Mouse (Mus musculus): ENCODE data around the gene Mtfr1l. TPM values are rescaled to one million over a fixed set of nuclear protein-coding genes. Genes with fewer than 3 reads are reported as not detected.

The Mtfr1l gene
- total RNA-seq, 1 experiment from 2014 or later, result 51.8 TPM

DNA sequence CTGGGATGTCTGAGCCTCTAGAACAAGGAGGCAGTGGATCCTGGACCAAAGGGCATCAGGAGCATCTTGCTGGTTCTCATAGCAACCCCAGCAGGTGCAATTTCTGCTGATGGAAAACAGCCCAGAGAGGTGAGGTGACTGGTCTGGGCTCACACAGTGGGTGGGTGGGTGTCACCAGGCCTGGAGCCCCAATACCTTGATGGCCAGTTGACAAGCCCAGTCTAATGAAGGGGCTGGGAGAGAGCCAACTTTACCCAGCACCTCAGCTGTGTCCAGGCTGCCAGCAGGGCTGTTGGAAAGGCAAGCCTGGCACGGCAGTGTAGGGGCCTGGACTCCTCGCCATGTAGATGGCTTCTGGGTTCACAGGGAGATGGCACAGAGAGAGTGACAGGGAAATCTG, 26.8 kb upstream of the Mtfr1l start:
- no peak for ATAC-seq (replicated peaks in 1 of 2; ENCODE audit: insufficient read depth in 1 of 2, low FRiP score in 2 of 2, low TSS enrichment in 1 of 2, low read depth in 1 of 2, poor library complexity in 2 of 2, severe bottlenecking in 2 of 2)

DNA sequence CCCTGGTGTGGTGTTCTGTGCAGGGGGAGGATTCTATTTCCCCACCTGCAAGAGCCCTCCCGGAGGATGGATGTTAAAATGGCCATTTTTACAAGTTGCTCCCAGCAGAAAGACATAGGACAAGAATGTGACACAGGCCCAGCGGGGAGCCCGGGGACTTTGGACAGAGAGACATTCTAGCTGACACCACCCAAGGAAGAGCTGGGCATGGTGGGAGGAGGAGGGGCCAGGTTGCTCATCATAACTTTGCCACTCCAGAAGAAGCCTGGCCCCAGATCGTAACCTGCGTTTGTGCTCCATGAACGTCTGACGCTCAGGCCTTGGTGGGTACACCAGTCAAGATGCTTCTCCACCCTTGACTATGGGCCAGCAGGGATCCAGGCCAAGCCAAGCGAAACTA, 25.5 kb upstream of the Mtfr1l start:
- no peak for ATAC-seq (replicated peaks in 1 of 2; ENCODE audit: insufficient read depth in 1 of 2, low FRiP score in 2 of 2, low TSS enrichment in 1 of 2, low read depth in 1 of 2, poor library complexity in 2 of 2, severe bottlenecking in 2 of 2)

DNA sequence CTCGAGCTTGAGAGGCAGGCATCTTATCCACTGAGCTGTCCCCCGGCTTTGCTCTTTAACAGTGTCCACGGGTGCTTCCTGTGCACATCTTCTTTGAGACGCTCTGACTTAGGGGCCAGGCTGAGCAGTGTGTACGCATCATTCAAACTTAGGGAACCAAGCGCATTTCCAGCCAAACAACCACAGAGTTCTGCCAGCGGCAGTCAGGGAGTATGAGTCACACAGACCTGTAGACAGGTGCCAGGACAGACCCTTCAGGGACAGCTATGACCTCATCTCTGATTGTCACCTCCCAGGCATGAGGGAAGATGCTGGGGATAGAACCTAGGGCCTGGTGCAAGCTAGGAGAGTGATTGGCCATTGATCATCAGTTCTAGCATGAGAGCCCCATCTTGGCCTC, 24.0 kb upstream of the Mtfr1l start:
- 0 out of 4 replicates have a peak, but pooled peaks of 1 of the 2 experiments have one; percentile 19 for ATAC-seq (replicated peaks in 1 of 2; ENCODE audit: insufficient read depth in 1 of 2, low FRiP score in 2 of 2, low TSS enrichment in 1 of 2, low read depth in 1 of 2, poor library complexity in 2 of 2, severe bottlenecking in 2 of 2)

DNA sequence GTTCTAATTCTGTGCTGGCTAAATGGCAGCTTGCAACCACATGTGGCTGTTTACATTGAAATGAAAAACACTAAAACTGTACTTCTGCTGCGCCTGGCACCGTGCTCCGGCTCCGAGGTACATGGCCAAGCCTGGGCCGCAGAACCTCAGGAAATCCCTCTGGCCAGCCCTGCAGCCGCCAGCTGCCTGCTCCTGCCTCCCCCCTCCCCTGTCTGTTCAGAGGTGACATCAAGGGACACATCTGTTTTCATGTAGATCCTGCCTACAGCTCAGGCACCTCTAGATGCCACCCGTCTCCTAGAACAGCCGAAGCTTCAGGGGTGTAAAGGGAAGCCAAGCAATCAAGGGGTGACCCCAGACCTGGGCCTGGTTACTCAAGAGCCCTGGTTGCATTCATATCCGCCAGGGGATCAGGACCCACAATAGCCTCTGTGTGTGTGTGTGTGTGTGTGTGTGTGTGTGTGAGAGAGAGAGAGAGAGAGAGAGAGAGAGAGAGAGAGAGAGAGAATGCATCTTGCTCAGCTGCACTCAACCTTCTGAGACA, 23.5 kb upstream of the Mtfr1l start:
- ATAC-seq (replicated peaks in 1 of 2; ENCODE audit: insufficient read depth in 1 of 2, low FRiP score in 2 of 2, low TSS enrichment in 1 of 2, low read depth in 1 of 2, poor library complexity in 2 of 2, severe bottlenecking in 2 of 2), result peak; percentile 24 to 49

DNA sequence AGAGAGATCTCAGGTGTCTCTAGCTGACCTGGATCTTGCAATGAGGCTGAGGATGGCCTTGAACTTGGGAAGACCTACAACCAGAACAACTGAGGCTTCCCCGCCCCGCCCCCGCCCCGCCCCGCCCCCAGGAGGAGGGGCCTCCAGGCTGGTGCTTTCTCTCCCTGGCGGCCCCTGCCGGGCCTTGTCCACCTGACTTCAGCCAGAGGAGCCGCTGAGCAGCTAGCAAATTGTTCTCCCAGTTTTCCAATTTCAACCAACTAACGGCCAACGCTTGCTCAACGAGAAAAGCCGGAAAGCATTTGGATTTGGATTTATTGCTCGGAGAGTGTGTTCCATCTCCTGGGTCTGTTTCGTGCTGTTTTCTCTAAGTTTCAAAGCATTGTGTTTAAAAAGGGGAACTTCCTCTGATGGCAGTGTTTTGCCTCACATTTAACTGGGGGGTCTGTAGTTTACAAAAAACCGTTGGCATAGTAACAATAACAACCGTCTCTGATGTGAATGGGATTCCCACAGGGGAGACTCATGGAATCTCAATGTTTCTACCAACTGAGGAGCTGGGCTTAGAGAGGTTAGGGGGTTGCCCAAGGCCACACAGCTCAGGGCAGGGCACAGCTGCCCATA, 22.6 kb upstream of the Mtfr1l start:
- peak; percentile 65 to 71 for ATAC-seq (replicated peaks in 1 of 2; ENCODE audit: insufficient read depth in 1 of 2, low FRiP score in 2 of 2, low TSS enrichment in 1 of 2, low read depth in 1 of 2, poor library complexity in 2 of 2, severe bottlenecking in 2 of 2)

DNA sequence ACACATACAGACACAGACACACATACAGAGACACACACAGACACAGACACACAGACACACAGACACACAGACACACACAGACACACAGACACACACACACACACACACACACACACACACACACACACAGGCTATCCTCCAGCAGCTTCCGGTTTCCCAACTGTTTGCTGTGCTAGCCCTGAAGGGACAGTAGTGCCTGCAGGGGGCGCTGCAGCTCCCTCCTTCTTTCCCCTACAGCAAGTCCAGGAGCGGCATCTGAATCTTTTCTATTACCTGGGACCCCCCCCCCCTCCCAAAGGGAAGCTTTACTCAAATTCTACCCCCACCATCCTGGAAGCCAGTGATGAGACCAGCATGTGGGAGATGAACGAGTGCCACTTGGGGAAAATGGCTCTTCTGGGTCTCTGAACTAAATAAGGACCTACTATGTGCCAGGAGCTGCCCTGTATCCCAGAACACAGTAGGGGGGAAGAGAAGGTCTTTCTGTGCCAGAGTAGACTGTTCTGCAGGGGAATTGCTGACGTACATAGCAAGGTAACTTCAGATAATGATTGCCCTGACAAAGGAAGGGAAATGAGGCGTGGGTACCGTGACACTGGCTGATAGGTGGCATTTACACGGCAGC, 20.9 kb upstream of the Mtfr1l start:
- ATAC-seq (replicated peaks in 1 of 2; ENCODE audit: insufficient read depth in 1 of 2, low FRiP score in 2 of 2, low TSS enrichment in 1 of 2, low read depth in 1 of 2, poor library complexity in 2 of 2, severe bottlenecking in 2 of 2), result no peak

DNA sequence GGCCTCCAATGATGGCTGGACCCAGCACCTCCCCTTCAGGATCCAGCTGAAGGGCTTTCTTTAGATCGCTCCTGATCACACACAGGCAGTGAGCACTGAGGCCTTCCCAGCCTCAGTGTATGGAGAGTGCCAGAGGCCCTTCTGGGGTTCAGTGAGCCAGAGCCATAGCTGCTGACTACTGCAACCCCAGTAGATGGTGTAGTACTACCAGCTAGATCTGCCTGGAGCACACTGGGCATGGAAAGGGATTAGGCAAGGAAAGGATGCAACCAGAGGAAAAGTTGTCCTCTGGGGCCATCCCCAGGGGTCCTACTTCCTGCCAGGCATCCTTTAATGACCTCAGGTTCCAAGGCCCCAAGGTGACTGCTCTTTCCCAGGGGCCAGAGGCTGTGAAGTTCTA, 18.4 kb upstream of the Mtfr1l start:
- ATAC-seq (replicated peaks in 1 of 2; ENCODE audit: insufficient read depth in 1 of 2, low FRiP score in 2 of 2, low TSS enrichment in 1 of 2, low read depth in 1 of 2, poor library complexity in 2 of 2, severe bottlenecking in 2 of 2), result no peak

DNA sequence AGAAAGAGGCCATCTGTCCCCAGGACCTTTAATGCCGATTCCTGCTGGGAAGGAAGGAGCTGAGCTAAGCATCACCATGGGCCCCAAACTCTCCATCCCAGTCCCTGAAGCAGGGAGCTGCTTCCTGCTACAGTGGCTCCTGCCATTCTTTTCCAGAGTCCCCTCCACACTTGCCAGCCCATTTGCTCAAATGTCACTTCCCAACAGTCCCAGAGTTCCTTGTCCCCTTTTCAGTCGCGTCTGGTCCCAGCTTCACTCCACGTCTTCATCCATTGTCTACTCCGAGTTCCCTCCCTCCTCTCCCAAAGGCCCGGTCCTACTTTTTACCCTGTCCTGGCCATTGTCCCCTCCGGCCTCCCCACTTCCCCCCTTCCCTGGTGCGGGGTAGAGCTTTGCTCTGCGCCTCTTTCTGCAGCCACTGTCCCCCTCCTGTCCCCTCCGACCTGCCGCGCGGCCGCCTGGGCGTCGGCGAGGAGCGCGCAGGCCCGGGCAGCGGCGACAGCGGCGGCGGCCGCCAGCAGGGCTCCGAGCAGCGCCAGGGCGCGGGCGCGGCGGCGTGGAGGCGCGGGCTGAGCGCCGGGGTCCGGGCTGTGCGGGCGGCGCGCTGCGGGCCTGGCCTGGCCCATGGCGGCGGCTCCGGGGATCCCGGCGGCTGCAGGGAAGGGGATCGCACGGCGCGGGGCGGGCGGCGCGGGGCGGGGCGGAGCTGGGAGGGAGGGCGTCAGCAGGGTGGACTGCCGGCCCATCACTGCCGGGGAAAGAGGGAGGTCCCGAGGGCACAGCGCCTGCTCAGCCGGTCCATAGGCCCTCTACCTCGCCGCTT, 16.5 kb upstream of the Mtfr1l start, which contains the start of gene Selenon:
Gene Selenon (minus strand): TSS at position 673 of the 823 bp plus-strand sequence.
- ATAC-seq (replicated peaks in 1 of 2; ENCODE audit: insufficient read depth in 1 of 2, low FRiP score in 2 of 2, low TSS enrichment in 1 of 2, low read depth in 1 of 2, poor library complexity in 2 of 2, severe bottlenecking in 2 of 2), result no peak

DNA sequence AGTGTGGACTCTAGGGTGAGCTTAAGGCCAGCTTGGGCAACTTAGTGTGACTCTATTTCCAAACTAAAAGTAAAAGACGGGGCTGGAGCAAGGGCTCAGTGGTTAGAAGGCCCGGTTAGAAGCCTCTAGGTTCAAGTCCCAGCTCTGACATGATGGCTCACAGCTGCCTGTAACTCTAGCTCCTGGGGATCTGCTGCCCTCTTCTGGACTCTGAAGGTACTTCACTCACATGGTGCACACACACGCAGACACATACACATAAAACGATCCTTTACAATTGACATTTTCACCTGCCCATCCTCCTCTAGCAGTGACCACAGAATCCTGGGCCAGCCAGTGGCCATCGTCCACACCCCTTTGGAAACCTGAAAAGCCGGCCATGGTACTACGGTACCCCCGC, 14.7 kb upstream of the Mtfr1l start:
- no peak for ATAC-seq (replicated peaks in 1 of 2; ENCODE audit: insufficient read depth in 1 of 2, low FRiP score in 2 of 2, low TSS enrichment in 1 of 2, low read depth in 1 of 2, poor library complexity in 2 of 2, severe bottlenecking in 2 of 2)

DNA sequence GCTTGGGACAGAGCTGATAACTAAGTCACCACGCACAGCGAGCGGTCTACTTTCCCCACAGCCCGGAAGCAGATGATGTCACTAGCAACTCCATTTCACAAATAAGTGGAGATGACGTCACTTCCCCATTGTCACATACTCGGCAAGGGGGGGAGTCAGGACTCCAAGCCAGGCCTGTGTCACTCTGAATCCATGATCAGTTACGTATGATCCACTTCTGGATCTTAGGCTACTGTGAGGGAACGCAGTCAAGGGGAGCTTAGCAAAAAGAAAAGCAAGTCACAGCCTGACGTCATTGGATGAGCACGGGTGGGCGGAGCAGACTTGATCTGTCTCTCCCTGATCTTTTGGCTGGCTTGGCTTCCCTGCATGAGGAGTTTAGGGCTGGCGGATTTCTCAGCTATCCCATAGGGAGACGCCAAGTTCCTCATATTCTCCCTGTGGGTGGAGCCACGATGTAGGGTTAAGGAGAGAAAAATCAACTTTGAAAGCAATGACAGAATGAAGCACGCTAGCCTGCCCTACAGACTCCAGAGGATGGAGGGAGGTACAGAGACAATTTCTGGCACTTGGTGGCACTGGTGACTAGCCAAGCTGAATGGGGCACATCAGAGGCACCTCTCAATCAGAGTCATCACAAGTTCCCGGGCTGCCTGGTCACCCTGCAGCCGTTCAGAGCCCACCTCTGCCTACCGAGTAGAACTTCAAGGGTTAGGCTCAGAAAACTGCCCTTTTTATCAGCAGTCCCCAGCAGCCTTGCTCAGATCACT, 13.2 kb upstream of the Mtfr1l start:
- peak; percentile 51 to 59 for ATAC-seq (replicated peaks in 1 of 2; ENCODE audit: insufficient read depth in 1 of 2, low FRiP score in 2 of 2, low TSS enrichment in 1 of 2, low read depth in 1 of 2, poor library complexity in 2 of 2, severe bottlenecking in 2 of 2)

DNA sequence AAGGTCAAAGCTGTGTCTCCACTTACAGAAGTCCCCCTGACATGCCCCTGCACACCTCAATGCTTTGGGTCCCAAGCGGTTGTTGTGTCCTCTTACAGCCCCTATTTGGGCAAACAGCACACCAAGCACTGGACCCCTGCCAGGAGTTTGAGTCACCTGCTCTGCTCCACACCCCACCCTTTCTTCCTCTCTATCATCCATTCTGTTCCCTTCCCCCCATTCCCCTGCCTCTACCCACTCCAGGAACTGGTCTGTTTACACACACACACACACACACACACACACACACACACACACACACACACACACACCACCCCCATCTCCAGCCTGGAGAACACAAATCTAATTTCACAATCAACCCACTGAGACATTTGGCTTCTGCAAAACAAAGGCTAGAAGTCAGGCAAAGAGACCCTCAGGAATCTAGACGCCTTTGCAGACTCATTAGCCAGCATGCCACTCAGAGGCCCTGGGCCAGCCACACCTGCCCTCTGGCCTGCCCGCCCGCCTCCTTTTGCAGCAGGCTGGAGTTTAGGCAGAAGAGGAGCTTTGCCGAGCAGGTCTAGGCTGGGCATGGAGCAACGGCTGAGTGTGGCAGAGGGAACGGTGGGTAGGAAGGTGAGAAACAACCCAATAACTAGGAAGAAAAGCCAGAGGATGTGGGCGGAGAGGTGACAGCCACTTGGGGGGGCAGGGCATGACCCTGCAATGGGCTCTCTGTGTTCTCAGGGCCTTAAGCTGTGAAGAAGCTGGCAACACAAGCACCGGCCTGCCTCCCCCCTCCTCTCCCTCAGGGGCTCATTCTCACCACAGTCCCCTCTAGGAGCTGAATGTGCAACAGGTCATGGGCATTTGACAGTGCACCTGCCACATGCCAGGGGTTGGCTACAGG, 11.9 kb upstream of the Mtfr1l start:
- no peak for ATAC-seq (replicated peaks in 1 of 2; ENCODE audit: insufficient read depth in 1 of 2, low FRiP score in 2 of 2, low TSS enrichment in 1 of 2, low read depth in 1 of 2, poor library complexity in 2 of 2, severe bottlenecking in 2 of 2)

DNA sequence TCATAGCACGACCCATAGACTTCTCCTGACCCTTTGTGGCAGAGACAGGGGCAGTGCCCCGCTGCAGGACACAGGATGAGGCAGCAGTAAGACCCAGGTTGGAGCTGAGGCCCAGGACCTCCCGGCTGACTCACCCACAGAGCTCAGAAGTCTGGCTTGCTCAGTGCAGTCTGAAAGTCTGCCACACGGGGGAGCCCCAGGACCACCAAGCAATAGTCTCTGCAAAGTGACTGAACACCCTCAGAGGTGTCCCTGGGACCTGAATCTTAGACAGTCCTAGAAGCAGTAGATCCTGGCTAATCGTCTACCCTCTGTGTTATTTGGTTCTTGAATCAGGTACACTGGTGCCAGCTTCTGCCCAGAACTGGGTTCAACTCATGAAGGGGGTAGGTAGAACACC, 8.1 kb upstream of the Mtfr1l start:
- peak; percentile 69 to 70 for ATAC-seq (replicated peaks in 1 of 2; ENCODE audit: insufficient read depth in 1 of 2, low FRiP score in 2 of 2, low TSS enrichment in 1 of 2, low read depth in 1 of 2, poor library complexity in 2 of 2, severe bottlenecking in 2 of 2)

DNA sequence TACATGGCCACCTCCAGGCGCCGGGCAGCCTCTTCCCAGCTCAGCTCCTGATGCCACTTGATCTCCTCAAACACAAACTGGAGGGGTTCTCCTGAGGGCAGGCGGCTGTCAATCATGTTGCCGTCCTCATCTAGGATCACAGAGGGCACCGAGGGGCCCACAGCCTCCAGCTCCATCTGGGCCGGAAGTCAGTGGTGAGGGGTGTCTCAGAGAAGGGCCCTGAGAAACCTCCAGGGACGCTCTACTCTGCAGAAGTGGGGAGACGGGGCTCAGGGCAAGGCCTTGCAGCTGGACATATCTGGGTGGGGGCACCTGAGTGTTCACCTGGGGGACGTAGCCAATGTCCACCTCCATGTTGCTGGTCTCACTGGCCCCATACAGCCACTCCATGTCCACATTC, 7.5 kb upstream of the Mtfr1l start:
- ATAC-seq (replicated peaks in 1 of 2; ENCODE audit: insufficient read depth in 1 of 2, low FRiP score in 2 of 2, low TSS enrichment in 1 of 2, low read depth in 1 of 2, poor library complexity in 2 of 2, severe bottlenecking in 2 of 2), result no peak

DNA sequence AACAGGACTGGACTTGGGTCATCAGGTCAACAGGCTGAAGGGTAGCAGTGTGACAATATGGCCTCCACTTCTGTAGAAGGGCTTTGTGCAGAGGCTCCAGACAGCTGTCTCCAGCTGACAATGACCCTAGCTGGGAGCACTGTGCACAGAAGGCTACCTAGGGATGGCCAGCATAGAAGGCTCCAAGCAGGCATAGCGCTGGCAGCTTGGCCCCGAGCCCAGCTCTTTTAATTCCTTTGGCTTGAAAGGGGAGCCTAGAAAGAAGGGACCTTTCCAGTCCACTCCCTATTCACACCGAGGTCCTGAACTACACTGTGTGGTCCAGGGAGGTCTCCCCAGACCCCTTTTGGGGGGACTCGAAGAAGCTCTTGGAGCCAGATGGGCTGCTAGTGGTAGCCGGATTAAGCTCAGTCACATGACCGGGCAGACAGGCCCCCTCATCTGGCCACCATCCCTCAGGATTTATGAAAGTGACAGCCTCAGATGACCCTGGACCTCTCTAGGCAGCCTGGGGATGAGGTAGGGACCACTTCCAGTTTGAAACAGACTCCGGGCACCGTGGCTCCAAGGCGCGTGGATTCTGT, 3.9 kb upstream of the Mtfr1l start:
- no peak for ATAC-seq (replicated peaks in 1 of 2; ENCODE audit: insufficient read depth in 1 of 2, low FRiP score in 2 of 2, low TSS enrichment in 1 of 2, low read depth in 1 of 2, poor library complexity in 2 of 2, severe bottlenecking in 2 of 2)

DNA sequence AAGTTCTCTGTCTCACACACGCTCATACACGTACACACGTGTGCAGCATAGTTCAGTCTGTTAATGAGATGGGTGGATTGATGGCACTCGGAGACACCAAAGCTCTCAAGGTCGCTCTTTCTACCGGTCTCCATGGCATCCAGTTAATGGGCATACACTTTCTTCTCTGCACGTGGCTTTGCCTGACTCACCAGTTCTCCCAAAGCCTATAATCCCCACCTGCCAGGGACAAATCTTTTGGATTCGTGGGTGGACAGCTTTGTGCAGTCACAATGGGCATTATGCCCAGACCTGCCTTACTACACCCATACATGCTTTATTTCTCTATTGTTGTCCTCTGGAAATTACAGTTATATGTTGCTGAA, 582 bp upstream of the Mtfr1l start:
- no peak for ATAC-seq (replicated peaks in 1 of 2; ENCODE audit: insufficient read depth in 1 of 2, low FRiP score in 2 of 2, low TSS enrichment in 1 of 2, low read depth in 1 of 2, poor library complexity in 2 of 2, severe bottlenecking in 2 of 2)

DNA sequence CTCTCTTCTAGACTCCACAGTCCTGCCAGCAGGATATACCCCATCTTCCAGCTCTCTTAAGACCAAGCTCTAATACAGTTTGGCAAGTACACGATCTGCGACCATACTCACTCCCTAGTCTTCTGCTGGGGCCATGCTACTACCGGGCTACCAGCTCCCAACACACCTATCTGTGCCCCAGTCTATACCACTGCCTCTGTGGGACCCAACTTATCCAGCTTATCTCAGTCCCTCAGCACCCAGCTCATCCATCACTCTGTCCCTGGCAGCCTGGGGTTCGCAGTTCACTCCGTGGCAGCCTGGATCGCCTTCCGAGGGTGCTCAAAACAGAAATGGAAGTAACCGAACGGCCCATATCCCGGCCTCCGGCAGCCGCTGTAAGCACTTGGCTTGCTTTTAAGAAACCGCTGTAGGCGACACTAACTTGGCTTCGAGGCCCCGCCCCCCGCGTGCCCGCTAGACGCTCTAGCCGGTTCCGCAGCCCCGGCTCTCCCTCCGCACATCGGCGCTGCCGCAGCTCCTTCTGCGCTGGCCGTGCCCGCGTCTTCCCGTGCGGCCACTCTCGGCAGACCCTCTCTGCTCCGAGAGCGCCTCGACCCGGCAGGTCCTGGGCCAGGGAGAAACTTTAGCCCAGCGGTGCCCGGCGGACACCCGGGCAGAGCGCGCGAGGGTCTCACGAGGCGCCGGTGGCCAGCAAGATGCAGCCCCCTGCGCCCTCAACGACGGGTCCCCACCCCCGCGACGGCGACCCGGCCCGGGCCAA, 882 bp downstream of the Mtfr1l start:
- peak in 1 of 2 experiments; percentile 35; a peak in 2 of 4 replicates for ATAC-seq (replicated peaks in 1 of 2; ENCODE audit: insufficient read depth in 1 of 2, low FRiP score in 2 of 2, low TSS enrichment in 1 of 2, low read depth in 1 of 2, poor library complexity in 2 of 2, severe bottlenecking in 2 of 2)
